Mouse (Mus musculus) heart, embryonic 11.5 days (tissue): ENCODE data around the gene Tpx2. TPM values are rescaled to one million over a fixed set of nuclear protein-coding genes. Genes with fewer than 3 reads are reported as not detected.

Experiments
- ATAC-seq: fragments of 200-750 bp; cut with Nextera tagmentation; replicated peaks from 2 replicates; pipeline ENCODE4 v1.8.0; 2017; ENCODE audit warnings: moderate library complexity; ENCODE audit not compliant: insufficient number of reproducible peaks, low FRiP score, low TSS enrichment
- H3K27ac ChIP-seq: fragments of 300-500 bp; sonication (generic); 2 replicates; pipeline ENCODE4 v1.5.1; 2014; ENCODE audit warnings: mild to moderate bottlenecking, low read depth, low read length
- H3K27me3 ChIP-seq: fragments of 300-500 bp; sonication (generic); 2 replicates; pipeline ENCODE4 v1.6.1; 2014; ENCODE audit warnings: mild to moderate bottlenecking, low read length, mixed read lengths; ENCODE audit not compliant: control insufficient read depth, insufficient read depth
- H3K36me3 ChIP-seq: fragments of 300-500 bp; sonication (generic); 2 replicates; pipeline ENCODE4 v1.6.1; 2014; ENCODE audit warnings: mild to moderate bottlenecking, low read length, moderate library complexity, mixed read lengths; ENCODE audit not compliant: control insufficient read depth, insufficient read depth
- H3K4me1 ChIP-seq: fragments of 300-500 bp; sonication (generic); 2 replicates; pipeline ENCODE4 v1.6.1; 2014; ENCODE audit warnings: low read length; ENCODE audit not compliant: control insufficient read depth, insufficient read depth
- H3K4me2 ChIP-seq: fragments of 300-500 bp; sonication (generic); 2 replicates; pipeline ENCODE4 v1.6.1; 2014; ENCODE audit warnings: mild to moderate bottlenecking, moderate library complexity
- H3K4me3 ChIP-seq: fragments of 300-500 bp; sonication (generic); 2 replicates; pipeline ENCODE4 v1.5.1; 2014; ENCODE audit warnings: low read depth, low read length
- H3K9ac ChIP-seq: fragments of 300-500 bp; sonication (generic); 2 replicates; pipeline ENCODE4 v1.6.1; 2014; ENCODE audit warnings: mild to moderate bottlenecking, low read depth, low read length, moderate library complexity
- H3K9me3 ChIP-seq: fragments of 300-500 bp; sonication (generic); replicated peaks from 2 replicates; pipeline ENCODE4 v1.6.1; 2016; ENCODE audit warnings: low read length; ENCODE audit not compliant: control insufficient read depth
- WGBS: fragments of 180-500 bp; shearing (Covaris S2); extraction: QIAGEN DNeasy Blood & Tissue Kit; methylation state at CpG from one replicate; pipeline ENCODE4 v1.1.7; 2014; ENCODE audit not compliant: insufficient replicate concordance; 5-methylcytosine and 5-hydroxymethylcytosine counted together
- polyA plus RNA-seq: library from polyadenylated mRNA; unstranded; fragments of >200 nt; fragmentation: Nextera tagmentation; extraction: Ambion mirVana; gene quantifications from 2 replicates; pipeline ENCODE4 v1.2.1, GENCODE M21; 2014

The Tpx2 gene
- 81.0 and 88.3 TPM in 2 replicates for polyA plus RNA-seq

- H3K27ac ChIP-seq = peak within 1 kb of the TSS; percentile 41
- 0 out of 2 replicates have a peak, but pooled peaks cover 2% of the 10 kb centered on the region for H3K36me3 ChIP-seq
- H3K9me3 ChIP-seq = no peaks in the 10 kb centered on the region
- peaks cover 15% of the 10 kb centered on the region for H3K4me1 ChIP-seq
- H3K4me3 ChIP-seq = peak within 1 kb of the TSS; percentile 57
- peak; percentile 96 for ATAC-seq
- peak within 1 kb of the TSS; percentile 60 for H3K4me2 ChIP-seq
- H3K27me3 ChIP-seq = no peaks in the 10 kb centered on the region
- peak within 1 kb of the TSS; percentile 69 for H3K9ac ChIP-seq
- WGBS = under 1% methylated on average over 34 of the region's 34 CpGs
These were observed at the start of gene Tpx2 for GRCm38 (mm10) chr2:152847815-152848302. TSS of gene Tpx2 (plus strand) at chr2:152847964.

DNA sequence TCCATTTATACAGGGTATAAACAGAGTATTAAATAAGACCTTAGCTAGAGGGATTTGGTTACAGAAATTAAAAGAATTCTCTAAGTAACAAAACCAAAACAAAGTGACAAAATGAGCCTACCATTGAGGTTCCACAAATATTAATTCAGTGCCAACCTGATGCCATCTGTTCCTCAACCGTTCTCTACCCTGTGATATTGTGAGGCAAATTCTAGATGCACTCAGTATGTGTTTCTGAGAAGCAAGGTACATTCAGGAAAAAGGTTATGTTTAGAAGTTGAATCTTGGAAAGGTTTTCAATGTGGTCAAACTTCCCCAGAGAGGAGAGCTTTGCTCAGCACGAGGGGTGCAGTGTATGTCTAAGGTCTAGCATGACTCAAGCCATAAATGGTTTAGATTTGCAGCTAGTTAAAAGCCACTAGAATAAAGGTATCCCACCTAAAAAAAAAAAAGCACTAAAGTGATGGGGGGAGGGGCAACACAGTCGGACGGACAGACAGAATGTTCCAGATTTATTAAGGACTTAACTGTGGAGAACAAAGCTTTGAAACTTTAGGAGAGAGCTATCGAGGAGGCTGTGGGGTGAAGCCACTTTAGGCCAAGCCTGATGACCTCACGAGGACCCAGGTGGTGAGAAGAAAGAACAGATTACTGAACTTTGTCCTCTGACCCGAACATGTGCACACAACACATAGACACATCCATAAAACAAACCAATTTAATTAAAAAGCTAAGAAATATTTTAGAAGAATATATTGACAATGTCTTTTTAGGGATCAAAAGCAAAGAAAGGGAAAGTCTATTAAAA is 47.6 kb upstream of the Tpx2 start:
- H3K9me3 ChIP-seq = no peaks in the 10 kb centered on the region
- 80% methylated on average over 7 of the region's 7 CpGs for WGBS

DNA sequence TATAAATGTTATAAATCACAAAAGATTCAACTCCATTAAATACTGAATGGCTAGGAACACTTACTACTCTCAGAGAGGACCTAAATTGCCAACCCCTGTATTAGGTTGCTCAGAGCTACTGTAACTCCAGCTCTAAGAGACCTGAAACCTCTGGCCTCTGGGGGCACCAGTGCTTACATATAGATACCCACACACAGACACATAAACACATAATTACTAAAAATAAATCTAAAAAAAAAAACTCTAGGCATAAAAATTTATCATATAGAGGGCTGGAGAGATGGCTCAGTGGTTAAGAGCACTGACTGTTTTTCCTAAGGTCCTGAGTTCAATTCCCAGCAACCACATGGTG is 47.0 kb upstream of the Tpx2 start:
- Histone ChIP-seq H3K27me3 (no peaks in the 10 kb centered on the region), H3K27ac (no peak overlapping the region), H3K4me2 (no peak overlapping the region), H3K36me3 (no peaks in the 10 kb centered on the region), H3K9ac (no peak overlapping the region), H3K4me1 (peaks cover 20% of the 10 kb centered on the region), H3K4me3 (no peak overlapping the region), H3K9me3 (no peaks in the 10 kb centered on the region)
- no peak for ATAC-seq

More for the DNA sequence above, 47.6 kb upstream of the Tpx2 start:
- no peaks in the 10 kb centered on the region for H3K27me3 ChIP-seq
- no peaks in the 10 kb centered on the region for H3K36me3 ChIP-seq
- H3K4me1 ChIP-seq = peaks cover 14% of the 10 kb centered on the region
- H3K27ac ChIP-seq = no peak overlapping the region
- no peak overlapping the region for H3K4me3 ChIP-seq
- ATAC-seq = no peak
- no peak overlapping the region for H3K9ac ChIP-seq
- H3K4me2 ChIP-seq = no peak overlapping the region

DNA sequence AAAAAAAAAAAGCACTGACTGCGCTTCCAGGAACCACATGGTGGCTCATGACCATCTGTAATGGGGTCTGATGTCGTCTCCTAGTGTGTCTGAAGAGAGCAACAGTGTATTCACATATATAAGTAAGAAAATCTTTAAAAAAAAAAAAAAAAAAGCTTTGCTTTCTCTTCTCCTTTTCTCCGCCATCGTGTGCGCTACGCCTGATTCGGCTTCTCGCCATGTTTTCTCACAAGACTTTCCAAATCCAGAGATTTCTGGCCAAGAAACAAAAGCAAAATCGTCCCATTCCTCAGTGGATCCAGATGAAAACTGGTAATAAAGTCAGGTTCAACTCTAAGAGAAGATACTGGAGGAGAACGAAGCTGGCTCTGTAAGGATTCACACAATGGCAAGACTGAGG is 45.5 kb upstream of the Tpx2 start:
- Histone ChIP-seq H3K27ac (no peak overlapping the region), H3K36me3 (no peaks in the 10 kb centered on the region), H3K4me2 (no peak overlapping the region), H3K27me3 (no peaks in the 10 kb centered on the region), H3K9ac (no peak overlapping the region), H3K4me3 (no peak overlapping the region), H3K9me3 (no peaks in the 10 kb centered on the region), H3K4me1 (peaks cover 27% of the 10 kb centered on the region)
- ATAC-seq = no peak
- WGBS = 92% methylated on average over 10 of the region's 10 CpGs

DNA sequence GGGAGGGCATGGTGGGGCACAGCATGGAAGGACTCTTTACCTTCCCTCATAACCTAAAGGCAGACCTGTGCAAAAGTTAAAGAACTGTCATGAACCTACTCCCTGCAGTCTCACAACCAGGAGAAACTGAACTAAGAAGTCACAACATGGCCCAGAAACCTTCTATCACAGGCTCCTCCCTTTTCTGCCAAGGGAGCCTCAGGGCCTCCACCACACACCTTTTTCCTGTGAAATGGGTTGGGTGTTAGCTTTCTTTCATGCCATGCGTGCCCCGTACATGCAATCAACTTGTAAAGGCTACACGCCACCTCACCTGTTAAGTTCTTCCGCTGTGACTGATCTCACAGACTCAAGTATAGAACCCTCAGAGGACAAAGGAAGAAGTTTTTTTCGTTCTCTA is 44.7 kb upstream of the Tpx2 start:
- 87% methylated on average over 5 of the region's 5 CpGs for WGBS
- H3K9ac ChIP-seq = no peak overlapping the region
- peaks cover 23% of the 10 kb centered on the region for H3K4me1 ChIP-seq
- H3K4me2 ChIP-seq = no peak overlapping the region
- no peak for ATAC-seq
- H3K27ac ChIP-seq = no peak overlapping the region
- H3K9me3 ChIP-seq = no peaks in the 10 kb centered on the region
- H3K27me3 ChIP-seq = no peaks in the 10 kb centered on the region
- no peaks in the 10 kb centered on the region for H3K36me3 ChIP-seq
- H3K4me3 ChIP-seq = no peak overlapping the region

GRCm38 (mm10) chr2:152804408-152805110 is 43.2 kb upstream of the Tpx2 start:
- Histone ChIP-seq H3K4me3 (no peak overlapping the region), H3K27me3 (no peaks in the 10 kb centered on the region), H3K9ac (no peak overlapping the region), H3K27ac (peak overlapping the region; percentile 25; the same call in 1 of the 2 replicates), H3K36me3 (no peaks in the 10 kb centered on the region), H3K4me2 (no peak overlapping the region), H3K4me1 (peaks cover 23% of the 10 kb centered on the region), H3K9me3 (no peaks in the 10 kb centered on the region)
- 16% methylated on average over 6 of the region's 6 CpGs for WGBS
- no peak; the same call in 1 of the 2 replicates for ATAC-seq

DNA sequence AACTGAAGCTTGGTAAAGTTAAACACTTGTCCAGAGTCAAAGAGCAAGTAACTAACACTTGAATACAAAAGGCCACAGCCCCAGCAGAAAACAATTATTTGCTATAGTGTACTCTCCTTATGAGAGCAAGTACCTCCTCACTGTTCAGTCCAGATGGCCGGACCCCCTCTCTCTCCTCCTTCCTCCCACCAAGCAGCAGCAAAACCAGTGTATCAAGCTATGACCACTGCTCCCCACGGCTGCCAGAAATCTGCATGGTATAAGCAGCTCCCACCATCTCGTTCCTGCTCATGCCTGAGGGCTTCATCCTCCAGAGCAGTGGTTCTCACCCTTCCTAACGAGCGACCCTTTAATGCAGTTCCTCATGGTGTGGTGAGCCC is 42.7 kb upstream of the Tpx2 start:
- WGBS = 46% methylated on average over 5 of the region's 5 CpGs
- Histone ChIP-seq H3K4me2 (no peak overlapping the region), H3K36me3 (no peaks in the 10 kb centered on the region), H3K9me3 (no peaks in the 10 kb centered on the region), H3K9ac (no peak overlapping the region), H3K27ac (peak overlapping the region; percentile 25; the same call in 1 of the 2 replicates), H3K4me1 (peaks cover 26% of the 10 kb centered on the region), H3K4me3 (no peak overlapping the region), H3K27me3 (no peaks in the 10 kb centered on the region)
- ATAC-seq = no peak

DNA sequence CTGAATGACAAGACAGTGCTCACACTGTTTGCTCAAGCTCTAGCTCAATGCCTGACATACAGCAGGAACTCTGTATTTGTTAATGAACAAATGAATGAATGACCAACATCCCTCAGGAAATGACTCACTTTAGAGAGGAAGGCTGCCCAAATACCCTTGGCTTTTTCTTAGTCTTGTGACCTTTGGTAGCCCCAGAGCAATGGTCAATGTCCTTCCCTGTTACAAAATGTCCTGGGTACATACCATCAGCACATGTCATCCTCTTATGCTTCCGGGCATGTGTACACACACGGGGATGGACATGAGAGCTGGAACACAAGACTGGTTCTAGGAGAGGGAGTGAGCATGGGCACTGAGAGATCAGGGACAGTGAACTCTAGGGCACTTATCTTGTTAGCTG is 41.7 kb upstream of the Tpx2 start:
- H3K27ac ChIP-seq = peak overlapping the region; percentile 4; the same call in 1 of the 2 replicates
- H3K36me3 ChIP-seq = no peaks in the 10 kb centered on the region
- no peak for ATAC-seq
- no peak overlapping the region for H3K4me3 ChIP-seq
- H3K4me1 ChIP-seq = peaks cover 33% of the 10 kb centered on the region
- H3K4me2 ChIP-seq = no peak overlapping the region
- 68% methylated on average over 2 of the region's 2 CpGs for WGBS
- no peaks in the 10 kb centered on the region for H3K9me3 ChIP-seq
- H3K27me3 ChIP-seq = no peaks in the 10 kb centered on the region
- no peak overlapping the region for H3K9ac ChIP-seq
